Mouse (Mus musculus) midbrain, embryonic 16.5 days (tissue): ENCODE results near the gene Cfap97d2. TPM values are rescaled to one million over a fixed set of nuclear protein-coding genes. Genes with fewer than 3 reads are reported as not detected.

Experiments
- ATAC-seq: fragments of 200-750 bp; cut with Nextera tagmentation; 2 replicates; pipeline ENCODE4 v1.8.0; 2017; ENCODE audit warnings: moderate TSS enrichment
- H3K27ac ChIP-seq: fragments of 300-500 bp; sonication (generic); 2 replicates; pipeline ENCODE4 v1.5.1; 2014; ENCODE audit warnings: mild to moderate bottlenecking, low read length, mixed read lengths
- H3K27me3 ChIP-seq: fragments of 300-500 bp; sonication (generic); 2 replicates; pipeline ENCODE4 v1.6.1; 2014; ENCODE audit warnings: low read depth, low read length, mixed read lengths; ENCODE audit not compliant: control insufficient read depth, insufficient read depth
- H3K36me3 ChIP-seq: fragments of 300-500 bp; sonication (generic); 2 replicates; pipeline ENCODE4 v1.6.1; 2014; ENCODE audit warnings: mild to moderate bottlenecking, low read length, moderate library complexity, mixed read lengths; ENCODE audit not compliant: control insufficient read depth, insufficient read depth
- H3K4me1 ChIP-seq: fragments of 300-500 bp; sonication (generic); 2 replicates; pipeline ENCODE4 v1.6.1; 2014; ENCODE audit warnings: mild to moderate bottlenecking, low read length, mixed read lengths; ENCODE audit not compliant: control insufficient read depth, insufficient read depth
- H3K4me2 ChIP-seq: fragments of 300-500 bp; sonication (generic); 2 replicates; pipeline ENCODE4 v1.6.1; 2014; ENCODE audit warnings: mild to moderate bottlenecking, low read length, mixed read lengths
- H3K4me3 ChIP-seq: fragments of 300-500 bp; sonication (generic); 2 replicates; pipeline ENCODE4 v1.5.1; 2014; ENCODE audit warnings: low read depth, mild to moderate bottlenecking, low read length, moderate library complexity, mixed read lengths
- H3K9ac ChIP-seq: fragments of 300-500 bp; sonication (generic); 2 replicates; pipeline ENCODE4 v1.6.1; 2014; ENCODE audit warnings: low read depth, low read length, mixed read lengths
- H3K9me3 ChIP-seq: fragments of 300-500 bp; sonication (generic); replicated peaks from 2 replicates; pipeline ENCODE4 v1.6.1; 2014; ENCODE audit warnings: mild to moderate bottlenecking, low read length, mixed read lengths; ENCODE audit not compliant: control insufficient read depth, poor library complexity, severe bottlenecking
- WGBS: fragments of 180-500 bp; shearing (Covaris S2); extraction: QIAGEN DNeasy Blood & Tissue Kit; methylation state at CpG from one replicate; pipeline ENCODE4 v1.1.7; 2014; 5-methylcytosine and 5-hydroxymethylcytosine counted together
- polyA plus RNA-seq: library from polyadenylated mRNA; unstranded; fragments of >200 nt; fragmentation: Nextera tagmentation; extraction: Ambion mirVana; gene quantifications from 2 replicates; pipeline ENCODE4 v1.2.1, GENCODE M21; 2015

Cfap97d2 gene
- polyA plus RNA-seq = 1.4 and 1.9 TPM in 2 replicates

- Histone ChIP-seq H3K9me3 (no peaks in the 10 kb centered on the region), H3K4me1 (peaks cover 9% of the 10 kb centered on the region), H3K27ac (peak within 1 kb of the TSS; percentile 85), H3K4me3 (peak within 1 kb of the TSS; percentile 24), H3K9ac (peak within 1 kb of the TSS; percentile 54; the same call in 1 of the 2 replicates), H3K4me2 (peak within 1 kb of the TSS; percentile 56), H3K36me3 (no peaks in the 10 kb centered on the region), H3K27me3 (no peaks in the 10 kb centered on the region)
- ATAC-seq = peak; percentile 99
- WGBS = 2% methylated on average over 5 of the region's 5 CpGs
These were observed at the start of gene Cfap97d2 for GRCm38 (mm10) chr8:13705668-13706067. Gene Cfap97d2, plus strand, starts transcription at chr8:13705889.

- no peaks in the 10 kb centered on the region for H3K4me1 ChIP-seq
- no peak overlapping the region for H3K9ac ChIP-seq
- 67% methylated on average over 12 of the region's 12 CpGs for WGBS
- H3K4me2 ChIP-seq = no peak overlapping the region
- no peaks in the 10 kb centered on the region for H3K27me3 ChIP-seq
- H3K36me3 ChIP-seq = no peaks in the 10 kb centered on the region
- no peak for ATAC-seq
- H3K4me3 ChIP-seq = no peak overlapping the region
- H3K27ac ChIP-seq = no peak overlapping the region
- H3K9me3 ChIP-seq = no peaks in the 10 kb centered on the region
These were observed 48.2 kb upstream of the Cfap97d2 start for GRCm38 (mm10) chr8:13657479-13657878.

- no peaks in the 10 kb centered on the region for H3K9me3 ChIP-seq
- no peak for ATAC-seq
- H3K4me3 ChIP-seq = no peak overlapping the region
- H3K27ac ChIP-seq = no peak overlapping the region
- no peak overlapping the region for H3K9ac ChIP-seq
- H3K27me3 ChIP-seq = no peaks in the 10 kb centered on the region
- H3K4me2 ChIP-seq = no peak overlapping the region
- H3K36me3 ChIP-seq = no peaks in the 10 kb centered on the region
- no peaks in the 10 kb centered on the region; the same call in 1 of the 2 replicates for H3K4me1 ChIP-seq
- WGBS = 95% methylated on average over 13 of the region's 13 CpGs
These were observed 45.4 kb upstream of the Cfap97d2 start for GRCm38 (mm10) chr8:13660323-13660722.

- no peak overlapping the region for H3K4me3 ChIP-seq
- no peak overlapping the region for H3K9ac ChIP-seq
- no peak overlapping the region for H3K4me2 ChIP-seq
- H3K27me3 ChIP-seq = no peaks in the 10 kb centered on the region
- WGBS = 89% methylated on average over 6 of the region's 6 CpGs
- H3K27ac ChIP-seq = no peak overlapping the region
- H3K4me1 ChIP-seq = no peaks in the 10 kb centered on the region; the same call in 1 of the 2 replicates
- H3K36me3 ChIP-seq = no peaks in the 10 kb centered on the region
- no peaks in the 10 kb centered on the region for H3K9me3 ChIP-seq
- no peak for ATAC-seq
These were observed 40.9 kb upstream of the Cfap97d2 start for GRCm38 (mm10) chr8:13664711-13665210.

- Histone ChIP-seq H3K4me2 (no peak overlapping the region), H3K9ac (no peak overlapping the region), H3K27ac (no peak overlapping the region), H3K36me3 (no peaks in the 10 kb centered on the region), H3K9me3 (no peaks in the 10 kb centered on the region), H3K4me1 (no peaks in the 10 kb centered on the region; the same call in 1 of the 2 replicates), H3K27me3 (no peaks in the 10 kb centered on the region), H3K4me3 (no peak overlapping the region)
- 82% methylated on average over 4 of the region's 4 CpGs for WGBS
- ATAC-seq = no peak
These were observed 40.2 kb upstream of the Cfap97d2 start for GRCm38 (mm10) chr8:13665538-13665937.

- H3K9ac ChIP-seq = no peak overlapping the region
- no peaks in the 10 kb centered on the region; the same call in 1 of the 2 replicates for H3K4me1 ChIP-seq
- H3K27ac ChIP-seq = no peak overlapping the region
- no peak for ATAC-seq
- H3K4me3 ChIP-seq = no peak overlapping the region
- 88% methylated on average over 8 of the region's 8 CpGs for WGBS
- H3K9me3 ChIP-seq = no peaks in the 10 kb centered on the region
- H3K4me2 ChIP-seq = no peak overlapping the region
- no peaks in the 10 kb centered on the region for H3K27me3 ChIP-seq
- no peaks in the 10 kb centered on the region for H3K36me3 ChIP-seq
These were observed 39.7 kb upstream of the Cfap97d2 start for GRCm38 (mm10) chr8:13665944-13666343.

GRCm38 (mm10) chr8:13667917-13668316, 37.8 kb upstream of the Cfap97d2 start:
- Histone ChIP-seq H3K4me1 (no peaks in the 10 kb centered on the region; the same call in 1 of the 2 replicates), H3K9ac (no peak overlapping the region), H3K4me3 (no peak overlapping the region), H3K27ac (no peak overlapping the region), H3K4me2 (no peak overlapping the region), H3K36me3 (no peaks in the 10 kb centered on the region), H3K27me3 (no peaks in the 10 kb centered on the region), H3K9me3 (no peaks in the 10 kb centered on the region)
- ATAC-seq = no peak
- WGBS = 86% methylated on average over 4 of the region's 4 CpGs

GRCm38 (mm10) chr8:13668367-13668766, 37.3 kb upstream of the Cfap97d2 start:
- no peak overlapping the region for H3K4me2 ChIP-seq
- H3K9ac ChIP-seq = no peak overlapping the region
- H3K27ac ChIP-seq = no peak overlapping the region
- H3K27me3 ChIP-seq = no peaks in the 10 kb centered on the region
- peaks cover 2% of the 10 kb centered on the region for H3K4me1 ChIP-seq
- no peaks in the 10 kb centered on the region for H3K9me3 ChIP-seq
- 73% methylated on average over 10 of the region's 10 CpGs for WGBS
- H3K36me3 ChIP-seq = no peaks in the 10 kb centered on the region
- no peak overlapping the region for H3K4me3 ChIP-seq
- no peak for ATAC-seq

- Histone ChIP-seq H3K27me3 (no peaks in the 10 kb centered on the region), H3K4me3 (no peak overlapping the region), H3K27ac (no peak overlapping the region; the same call in 1 of the 2 replicates), H3K4me1 (peaks cover 14% of the 10 kb centered on the region), H3K36me3 (no peaks in the 10 kb centered on the region), H3K9ac (no peak overlapping the region), H3K9me3 (no peaks in the 10 kb centered on the region), H3K4me2 (no peak overlapping the region)
- WGBS = 83% methylated on average over 17 of the region's 17 CpGs
- no peak for ATAC-seq
These were observed 35.6 kb upstream of the Cfap97d2 start for GRCm38 (mm10) chr8:13670011-13670471.
